Mouse (Mus musculus) thymus, postnatal 4 days (tissue): Measurements from ENCODE around the gene Gtf2i.
A peak's percentile ranks its signal among the peaks of the same experiment; 100 is the strongest.

Experiments
- DNase-seq: peaks from one replicate; pipeline ENCODE4 v3.0.0; 2021

The Gtf2i gene

DNA sequence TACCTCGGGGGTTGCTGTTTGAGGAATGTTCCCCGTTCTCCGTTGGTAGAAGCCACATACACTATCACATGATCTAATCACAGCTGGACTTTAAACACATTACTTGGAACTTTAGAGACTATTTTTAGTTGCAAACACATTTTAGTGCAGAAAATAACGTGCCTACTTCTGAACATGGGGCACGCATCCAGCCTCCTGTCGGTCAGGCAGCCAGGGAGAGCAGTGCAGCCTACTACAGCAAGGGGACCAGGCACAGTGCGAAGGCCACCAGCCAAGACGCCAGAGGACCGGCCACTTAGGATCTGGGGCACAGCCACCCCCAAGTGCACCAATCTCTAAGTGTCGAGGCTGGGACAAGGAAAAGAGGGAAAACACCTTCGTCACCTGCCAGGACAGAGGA is 39.5 kb downstream of the Gtf2i start:
- DNase-seq: no peak

GRCm38 (mm10) chr5:134273761-134274160 is 40.8 kb downstream of the Gtf2i start:
- DNase-seq: peak; percentile 34

GRCm38 (mm10) chr5:134272761-134273160 is 41.8 kb downstream of the Gtf2i start:
- DNase-seq: peak; percentile 34

DNA sequence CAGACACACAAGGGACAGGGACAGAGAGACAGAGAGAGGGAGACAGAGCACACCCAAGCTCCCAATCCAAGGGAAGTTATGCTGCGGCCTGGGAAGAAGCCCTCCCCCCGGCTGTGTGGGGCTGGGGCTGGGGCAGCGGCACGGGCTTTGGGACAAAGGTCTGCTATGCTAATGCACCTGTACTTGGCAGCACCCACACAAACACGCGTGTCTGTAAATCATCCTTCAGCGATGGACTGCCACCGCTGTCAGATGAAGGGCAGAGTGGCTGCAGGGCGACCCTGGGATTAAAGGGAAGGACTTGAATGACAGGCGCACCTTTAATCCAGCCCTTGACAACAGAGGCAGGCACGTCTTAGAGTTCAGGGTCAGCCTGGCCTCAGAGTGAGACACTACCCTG is 43.1 kb downstream of the Gtf2i start:
- DNase-seq: no peak

GRCm38 (mm10) chr5:134270566-134270965 is 44.0 kb downstream of the Gtf2i start:
- DNase-seq: no peak

GRCm38 (mm10) chr5:134269751-134270150 is 44.8 kb downstream of the Gtf2i start:
- peak; percentile 33 for DNase-seq

- no peak for DNase-seq
These were observed 45.8 kb downstream of the Gtf2i start for GRCm38 (mm10) chr5:134268751-134269150.

DNA sequence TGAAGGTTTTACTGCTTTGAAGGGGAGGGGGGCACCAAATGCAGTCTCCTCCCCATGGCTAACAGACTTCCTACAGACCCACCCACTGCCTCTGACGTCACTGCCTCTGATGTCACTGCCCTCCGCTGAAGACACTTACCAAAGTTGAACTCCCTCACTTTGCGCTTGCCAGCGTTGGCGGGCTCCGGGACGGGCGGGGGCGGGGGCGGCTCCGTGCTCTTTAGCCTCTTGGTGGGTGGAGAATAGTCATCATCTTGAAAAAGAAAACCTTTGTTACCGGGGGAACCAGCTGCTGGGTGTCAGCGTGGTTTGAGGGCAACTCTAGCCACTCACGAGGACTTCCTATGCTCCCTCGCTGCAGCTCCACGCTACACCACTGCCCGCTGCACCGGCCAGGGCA is 48.2 kb downstream of the Gtf2i start:
- DNase-seq: peak; percentile 76

DNA sequence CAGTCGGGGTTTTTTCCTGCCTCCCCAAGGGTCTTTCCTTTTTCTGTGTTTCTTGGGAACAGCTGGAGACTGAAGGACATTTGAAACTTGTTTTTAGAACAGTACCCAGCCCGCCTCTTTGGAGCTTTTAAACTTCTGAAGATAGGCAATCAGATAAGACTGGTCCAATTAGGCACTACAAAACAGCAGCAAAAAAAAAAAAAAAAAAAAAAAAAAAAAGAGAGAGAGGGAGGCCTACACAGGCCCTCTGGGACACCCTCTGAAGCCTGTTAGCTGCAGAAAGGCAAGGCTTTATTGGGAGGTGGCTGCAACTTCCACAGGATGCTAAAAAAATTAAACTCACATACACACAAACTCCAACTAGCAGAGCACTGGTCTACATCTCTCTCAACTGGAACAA is 48.7 kb downstream of the Gtf2i start:
- DNase-seq: no peak

GRCm38 (mm10) chr5:134260001-134260636 is 54.4 kb downstream of the Gtf2i start:
- DNase-seq: no peak

- DNase-seq: no peak
These were observed 55.6 kb downstream of the Gtf2i start for GRCm38 (mm10) chr5:134258934-134259333.

DNA sequence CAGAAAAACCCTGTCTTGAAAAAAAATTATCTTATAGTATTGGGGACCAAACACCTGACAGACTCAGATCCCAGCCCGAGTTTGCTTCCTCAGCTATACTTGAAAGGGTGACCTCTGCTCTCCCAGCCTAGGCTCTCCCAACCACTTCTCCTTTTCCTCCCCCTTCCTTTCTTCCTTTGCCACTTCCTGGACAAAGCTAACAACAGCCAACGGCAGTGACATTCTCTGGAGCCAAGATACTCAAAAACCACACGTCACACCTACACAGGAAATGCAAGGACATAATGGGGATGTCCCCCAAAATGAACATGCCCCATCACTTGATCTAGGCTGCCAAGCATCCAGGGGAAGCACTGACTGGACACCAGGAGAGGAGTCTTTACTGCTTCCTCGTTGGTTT is 56.2 kb downstream of the Gtf2i start:
- DNase-seq: no peak

DNA sequence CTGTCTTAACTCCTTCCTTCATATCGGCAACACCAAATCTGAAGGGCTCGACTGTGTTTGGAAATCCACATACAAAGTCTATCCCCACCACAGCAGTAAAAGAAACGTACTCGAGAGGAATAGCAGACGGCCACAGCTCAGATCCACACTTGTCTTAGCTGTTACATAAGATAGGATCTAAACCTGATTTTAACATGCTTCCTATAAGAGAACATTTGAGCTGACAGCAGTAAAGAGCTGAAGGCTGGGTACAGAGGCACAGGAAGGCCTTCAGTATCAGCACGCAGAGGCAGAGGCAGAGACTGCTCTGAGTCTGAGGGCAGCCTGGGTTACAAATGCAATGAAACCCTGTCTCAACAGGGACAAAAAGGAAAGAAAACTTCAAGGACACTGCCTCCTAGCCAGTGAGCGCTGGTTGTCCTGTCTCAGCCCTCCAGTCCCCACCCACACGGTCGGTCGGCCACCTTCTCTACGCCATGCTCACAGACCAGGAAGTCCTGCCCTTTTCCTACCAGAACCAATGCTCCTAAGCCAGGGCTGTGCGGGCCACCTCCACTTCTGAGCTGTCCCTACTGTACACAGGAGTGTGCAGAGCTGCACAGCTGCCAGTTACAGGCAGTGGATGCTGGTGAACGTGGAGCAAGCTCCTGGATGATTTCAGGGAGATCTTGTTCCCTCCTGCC is 57.1 kb downstream of the Gtf2i start:
- no peak for DNase-seq

DNA sequence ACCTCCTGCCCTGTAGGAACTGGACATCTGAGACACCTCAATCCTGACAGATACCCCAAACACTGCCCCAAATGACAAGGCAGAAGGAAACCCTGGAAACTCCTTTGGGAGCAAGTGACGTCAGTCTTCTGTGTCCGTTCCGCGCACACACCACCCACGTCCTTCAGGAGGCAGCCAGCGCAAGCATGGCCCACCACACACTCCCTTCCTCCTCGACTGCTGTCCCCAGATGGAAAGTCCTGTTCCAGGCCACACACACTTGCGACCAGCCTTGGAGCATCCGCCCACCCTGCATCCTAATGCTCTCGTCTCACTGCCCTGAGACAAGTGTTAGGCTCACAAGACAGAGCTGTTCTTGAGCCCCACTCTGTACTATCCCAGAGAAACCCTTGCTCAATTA is 59.3 kb downstream of the Gtf2i start:
- DNase-seq: no peak

GRCm38 (mm10) chr5:134253806-134254205 is 60.8 kb downstream of the Gtf2i start:
- peak; percentile 66 for DNase-seq

- DNase-seq: no peak
These were observed 63.5 kb downstream of the Gtf2i start for GRCm38 (mm10) chr5:134251083-134251482.

- DNase-seq: no peak
These were observed 64.0 kb downstream of the Gtf2i start for GRCm38 (mm10) chr5:134250601-134251000.

DNA sequence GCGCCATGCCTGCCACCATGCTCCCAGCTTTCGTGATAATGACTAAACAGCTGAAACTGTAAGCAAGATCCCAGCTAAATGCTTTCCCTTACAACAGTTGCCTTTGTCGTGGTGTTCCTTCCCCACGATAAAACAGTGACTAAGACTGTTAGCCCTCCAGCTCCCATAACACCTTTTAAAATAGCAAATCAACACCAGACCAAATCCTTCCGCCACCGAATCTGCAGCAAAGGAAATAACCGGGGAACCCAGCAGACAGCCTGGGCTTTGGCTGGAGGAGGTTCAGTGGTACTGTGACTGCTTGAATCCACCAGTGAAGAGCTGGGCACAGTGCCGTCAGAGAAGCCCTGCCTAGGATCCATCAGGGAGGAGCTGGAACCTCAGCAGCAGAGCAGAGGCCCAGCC is 65.3 kb downstream of the Gtf2i start:
- no peak for DNase-seq

GRCm38 (mm10) chr5:134248608-134249244 is 65.8 kb downstream of the Gtf2i start:
- no peak for DNase-seq

GRCm38 (mm10) chr5:134246146-134246545 is 68.4 kb downstream of the Gtf2i start:
- no peak for DNase-seq

DNA sequence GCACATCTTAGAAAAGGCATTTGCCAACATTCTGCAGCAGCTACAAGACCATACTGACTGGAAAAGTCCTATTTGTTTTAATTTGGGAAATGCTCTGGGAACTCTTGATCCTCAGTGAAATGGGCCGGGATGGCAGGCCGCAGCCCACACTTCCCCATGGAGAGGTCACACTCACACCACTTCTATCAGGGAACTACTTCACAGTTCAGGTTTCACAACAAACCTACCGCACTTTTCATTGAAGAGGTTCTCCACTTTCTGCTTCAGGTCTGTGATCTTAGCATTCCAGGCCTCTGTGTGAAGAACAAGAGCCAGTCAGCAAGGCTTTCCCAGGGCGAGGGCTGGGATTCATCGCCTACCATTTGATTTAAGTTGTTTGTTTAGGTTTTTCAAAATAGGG is 69.7 kb downstream of the Gtf2i start:
- no peak for DNase-seq

GRCm38 (mm10) chr5:134243661-134244436 is 70.7 kb downstream of the Gtf2i start:
- DNase-seq: no peak

GRCm38 (mm10) chr5:134241831-134242230 is 72.7 kb downstream of the Gtf2i start:
- DNase-seq: no peak
